Mouse (Mus musculus): ENCODE data around the gene Tgfbr2.
"Not testable (repeated sequence)": the region's sequence is repeated elsewhere in the genome, so short reads cannot be mapped to it uniquely, and the experiment has no call there.

The Tgfbr2 gene

DNA sequence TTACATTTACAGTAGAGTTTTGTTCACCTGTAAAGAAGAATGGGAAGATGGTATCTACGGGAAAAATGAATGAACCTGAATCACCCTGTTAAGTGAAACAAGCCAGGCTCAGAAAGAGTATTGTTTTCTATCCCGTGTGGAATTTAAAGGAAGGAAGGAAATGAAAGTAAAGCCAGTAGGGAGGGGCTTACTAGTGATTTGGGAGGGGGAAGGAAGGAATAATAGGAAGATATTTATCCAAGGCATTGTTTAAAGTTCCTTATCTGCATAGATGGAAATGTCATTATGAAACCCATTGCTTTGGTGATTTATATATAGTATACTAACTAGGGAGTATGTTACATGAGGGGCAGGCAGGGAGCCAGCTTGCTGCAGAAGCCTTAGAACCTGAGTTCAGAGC lies 66.4 kb downstream of the Tgfbr2 start:
- no peak for DNase-seq

DNA sequence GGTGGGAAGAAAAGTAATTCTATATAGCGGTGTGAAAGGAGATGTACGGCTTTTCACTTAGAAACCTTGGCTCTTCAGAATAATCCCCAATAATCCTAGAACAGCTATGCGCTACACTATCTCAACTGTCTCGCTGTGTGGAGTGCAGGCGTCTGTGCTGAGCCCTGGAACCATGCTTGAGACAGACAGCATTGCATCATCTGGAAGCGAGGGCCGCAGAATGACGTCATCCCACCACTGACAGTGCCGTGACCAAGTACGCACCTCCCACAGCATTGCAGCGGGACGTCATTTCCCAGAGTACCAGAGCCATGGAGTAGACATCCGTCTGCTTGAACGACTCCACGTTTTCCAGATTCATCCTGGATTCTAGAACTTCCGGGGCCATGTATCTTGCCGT lies 70.4 kb downstream of the Tgfbr2 start:
- no peak for DNase-seq

DNA sequence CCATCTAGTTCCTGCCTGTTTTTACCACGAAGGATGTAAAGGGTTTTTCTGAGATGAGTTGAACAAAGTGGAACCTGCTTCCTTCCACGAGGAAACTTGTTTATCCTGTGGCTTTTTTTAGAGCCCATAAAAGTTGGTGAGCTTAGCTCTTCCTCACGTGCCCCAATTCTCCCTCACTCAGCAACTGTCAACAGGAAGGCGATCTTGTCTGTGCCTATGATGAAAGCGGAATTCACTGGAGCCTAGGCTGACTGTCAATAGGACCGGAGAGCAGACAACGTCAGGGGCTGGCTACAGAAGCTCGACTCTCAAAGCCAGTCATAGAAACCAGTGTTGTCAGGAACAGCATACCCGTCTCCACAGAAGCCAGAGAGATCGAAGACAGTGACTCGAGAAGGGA lies 73.3 kb downstream of the Tgfbr2 start:
- DNase-seq, result peak; percentile 57

DNA sequence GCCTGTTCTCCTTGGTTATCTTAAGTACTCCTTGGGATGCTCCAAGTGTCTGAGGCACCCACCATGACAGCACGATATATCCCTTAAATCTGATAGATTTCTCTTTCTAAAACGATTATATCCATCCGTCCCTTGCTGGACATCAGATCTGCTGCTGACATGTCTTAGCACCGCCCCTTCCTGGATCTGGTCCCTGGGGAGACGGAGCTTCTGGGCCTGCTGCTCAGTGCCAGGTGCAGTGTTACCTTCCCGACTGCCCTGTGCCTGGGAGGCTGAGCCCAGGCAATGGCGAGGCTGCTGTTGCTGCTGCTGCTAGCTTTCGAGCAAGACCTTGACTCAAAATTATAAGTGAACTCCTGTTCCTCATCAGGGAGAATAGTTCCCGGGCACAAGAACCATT lies 75.1 kb downstream of the Tgfbr2 start:
- no peak for DNase-seq

DNA sequence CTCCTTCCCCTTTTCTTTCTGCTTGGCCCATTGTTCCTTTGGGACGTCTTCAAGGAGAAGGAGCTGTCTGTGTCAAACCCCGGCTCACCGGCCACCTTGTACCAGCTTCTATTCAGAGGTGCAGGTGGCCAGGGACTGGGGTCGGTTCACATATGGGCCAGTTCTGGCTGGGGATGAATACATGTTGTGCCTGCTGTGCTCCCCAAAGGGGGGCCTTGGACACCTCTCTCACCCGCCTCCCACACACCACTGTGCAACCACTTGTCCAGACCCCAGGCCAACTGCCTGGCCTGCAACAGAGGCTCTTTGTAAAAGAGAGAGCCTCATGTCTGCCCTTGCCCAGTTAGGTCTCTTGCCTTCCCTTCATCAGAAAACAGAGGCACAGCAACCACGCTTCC lies 75.6 kb downstream of the Tgfbr2 start:
- no peak for DNase-seq

DNA sequence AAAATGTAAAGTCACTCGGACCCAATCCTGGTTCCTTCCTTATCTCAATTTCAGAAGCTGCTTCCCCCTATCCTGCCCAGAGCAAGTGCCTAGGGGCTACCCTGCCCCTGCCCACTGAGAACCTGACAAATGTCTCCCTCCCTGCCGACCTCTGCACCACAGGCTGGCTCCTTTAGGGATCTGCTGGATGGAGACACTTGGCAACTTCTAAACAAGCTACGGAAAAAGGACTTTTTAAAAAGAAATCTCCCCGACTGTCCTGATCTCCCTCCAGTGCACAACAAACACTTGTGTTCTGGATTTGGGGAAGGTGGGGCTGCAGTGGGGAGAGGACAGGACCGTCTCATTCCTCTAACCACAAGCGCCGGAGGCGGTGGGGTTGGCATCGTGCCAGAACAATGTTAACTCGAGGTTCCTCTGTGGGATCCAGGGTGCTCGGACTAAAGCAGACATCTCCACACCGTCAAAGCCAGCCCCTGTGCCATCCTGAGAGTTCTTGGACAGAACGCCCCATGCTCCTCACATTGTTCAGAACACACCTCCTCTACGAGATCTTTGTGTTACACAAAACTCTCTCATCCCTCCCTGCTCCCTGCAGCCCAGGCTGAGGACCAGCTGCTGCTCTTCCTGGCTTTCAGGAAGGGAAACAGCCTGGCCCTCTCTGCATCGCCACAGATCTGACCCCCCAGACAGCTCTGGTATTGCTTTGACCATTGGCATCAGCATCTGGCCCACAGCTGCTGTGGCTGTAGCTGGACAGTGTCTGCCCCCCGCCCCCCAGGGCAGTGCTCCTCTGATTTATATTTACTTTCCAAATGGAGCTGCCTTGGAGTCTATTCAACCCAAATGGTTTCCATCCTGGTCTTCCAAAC lies 76.2 kb downstream of the Tgfbr2 start:
- peak; percentile 74 for DNase-seq

DNA sequence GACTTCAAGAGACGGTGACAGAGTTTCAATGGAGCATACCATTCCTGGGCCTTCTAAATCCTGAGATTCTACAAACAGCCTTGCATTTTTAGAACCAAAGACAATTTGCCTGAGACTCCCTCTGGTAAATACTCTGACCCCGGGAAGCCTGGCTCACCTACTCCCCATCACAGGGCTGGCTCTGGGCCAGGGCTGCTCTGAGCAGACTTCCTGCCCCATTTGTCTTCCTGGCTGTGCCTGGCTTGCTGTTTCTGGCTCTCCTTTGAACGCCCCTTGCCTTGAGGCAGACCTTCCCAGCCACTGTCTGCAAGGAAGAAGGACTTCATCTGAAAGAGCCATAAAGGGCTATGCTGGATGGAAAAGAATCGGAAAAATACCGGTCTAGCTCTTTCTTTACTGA lies 83.2 kb downstream of the Tgfbr2 start:
- no peak for DNase-seq

DNA sequence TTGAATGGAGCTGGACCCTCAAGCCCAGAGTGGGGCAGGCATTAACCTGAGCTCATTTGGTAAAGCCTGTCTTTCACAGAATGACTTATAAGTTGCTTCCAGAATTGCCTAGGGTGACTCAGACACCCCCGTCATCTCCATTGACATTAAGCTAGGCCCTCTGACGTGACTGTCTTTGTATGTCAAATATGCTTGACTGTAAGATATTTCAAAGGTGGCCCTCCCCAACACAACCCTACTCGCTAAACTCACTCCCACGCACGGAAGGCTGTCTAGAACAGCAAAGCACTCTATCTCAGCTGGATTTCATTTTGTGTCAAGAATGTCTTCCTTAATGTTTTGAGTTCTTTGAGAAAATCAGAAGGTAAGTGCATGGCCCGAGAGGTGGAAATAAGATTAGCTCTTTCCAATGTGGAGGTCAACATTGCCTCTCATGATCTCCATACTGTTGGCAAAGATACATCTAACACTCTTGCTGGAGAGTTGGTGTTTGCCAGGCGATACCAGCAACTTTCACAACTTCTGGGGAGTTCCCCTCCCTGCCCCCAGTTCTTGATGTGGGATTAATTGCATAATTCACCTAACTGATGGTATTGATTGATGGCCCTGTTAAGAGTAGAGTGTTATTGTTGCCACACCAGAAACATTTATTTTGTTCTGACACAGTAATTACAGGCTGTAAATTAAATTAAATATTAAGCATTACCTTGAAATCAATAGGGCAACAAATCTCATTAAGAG lies 83.9 kb downstream of the Tgfbr2 start:
- no peak for DNase-seq

DNA sequence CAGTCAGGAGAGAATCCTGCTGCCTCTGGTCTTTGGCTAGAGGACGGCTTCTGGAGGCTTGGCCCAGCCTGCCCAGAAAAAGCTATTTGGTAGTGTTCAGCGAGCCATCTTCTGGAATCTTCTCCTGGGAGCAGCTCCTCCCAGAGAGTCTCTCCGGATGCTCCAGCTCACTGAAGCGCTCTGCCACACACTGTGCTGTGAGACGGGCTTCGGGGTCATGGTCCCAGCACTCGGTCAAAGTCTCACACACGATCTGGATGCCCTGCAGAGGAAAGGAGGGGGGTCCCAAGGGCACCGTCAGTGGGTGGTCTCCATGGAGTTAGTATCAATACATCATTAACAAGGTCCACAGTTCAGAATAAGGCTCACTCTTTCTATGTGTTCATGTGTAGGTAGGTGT lies 84.9 kb downstream of the Tgfbr2 start:
- no peak for DNase-seq

DNA sequence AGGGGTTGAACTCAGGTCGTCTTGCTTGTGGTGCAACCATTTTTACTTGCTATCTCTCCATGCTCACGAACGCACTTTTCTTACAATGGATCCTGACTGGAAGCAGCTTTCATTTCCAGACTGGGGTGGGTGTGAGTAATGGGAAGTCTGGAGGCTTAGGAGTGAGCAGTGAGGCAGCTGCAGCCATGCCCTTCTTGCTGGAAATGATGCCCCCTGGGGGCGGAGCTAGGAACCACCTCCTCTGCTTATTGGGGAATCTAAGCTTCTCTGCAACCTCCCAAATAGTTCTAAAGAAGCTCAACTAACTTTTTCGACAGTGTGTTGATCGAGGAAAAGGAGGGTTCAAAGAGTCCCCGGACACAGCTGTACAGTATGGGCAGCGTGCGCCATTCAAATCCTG lies 86.2 kb downstream of the Tgfbr2 start:
- DNase-seq, result no peak

DNA sequence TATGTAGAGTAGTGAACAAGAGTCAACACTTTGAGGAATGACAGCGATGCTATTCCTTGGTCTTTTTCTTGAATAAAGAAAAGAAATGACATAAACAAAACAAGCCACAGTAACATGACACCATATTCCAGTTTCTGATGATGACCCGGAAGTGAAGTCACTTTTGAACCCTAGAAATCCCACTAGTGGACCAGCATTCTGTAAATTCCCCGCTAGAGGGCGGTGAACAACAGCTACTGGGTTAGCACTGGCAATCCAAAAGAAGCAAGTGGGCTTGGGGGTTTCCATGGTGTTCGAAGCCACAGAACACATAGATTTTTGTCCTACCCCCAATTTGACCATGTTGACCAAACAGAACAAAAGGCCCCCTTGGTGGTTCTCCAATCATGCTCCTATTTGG lies 87.3 kb downstream of the Tgfbr2 start:
- peak; percentile 43 for DNase-seq

DNA sequence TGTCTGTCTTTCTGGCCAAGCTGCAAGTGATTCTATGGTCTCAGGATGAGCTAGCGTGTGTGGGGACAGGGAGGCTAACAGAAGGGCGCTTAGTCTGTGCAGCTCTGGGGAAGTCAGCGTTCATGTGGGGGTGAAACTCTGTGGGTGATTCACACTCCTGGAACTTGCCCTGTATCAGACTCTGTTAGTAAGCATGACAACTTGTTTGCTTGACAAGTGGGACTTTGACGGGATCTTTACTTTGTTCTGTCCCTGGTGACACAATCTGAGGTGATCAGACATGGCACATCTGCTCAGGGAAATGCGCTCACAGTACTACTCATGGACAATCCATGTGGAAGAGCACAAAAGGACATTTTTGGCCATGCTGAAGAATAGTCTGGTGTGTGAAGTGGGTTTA lies 87.9 kb downstream of the Tgfbr2 start:
- no peak for DNase-seq

DNA sequence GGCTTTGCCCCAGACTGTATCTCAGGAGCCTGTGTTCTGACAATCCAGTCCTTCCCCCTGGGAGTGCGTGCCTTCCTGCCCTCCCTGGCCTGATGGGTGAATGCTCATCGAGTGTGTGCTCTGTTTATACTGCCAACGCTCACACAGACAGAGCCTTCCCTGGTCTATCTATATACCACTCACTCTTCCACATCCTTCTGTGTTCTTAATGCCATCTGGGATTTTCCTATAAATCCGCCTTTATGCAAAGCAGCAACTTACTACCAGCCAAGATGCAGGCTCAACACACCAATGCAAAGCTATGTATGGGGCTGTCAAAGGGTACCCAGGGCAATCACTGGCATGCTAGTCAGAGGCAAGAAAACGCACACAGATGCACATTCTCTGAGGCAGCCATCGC lies 89.2 kb downstream of the Tgfbr2 start:
- DNase-seq, result no peak

DNA sequence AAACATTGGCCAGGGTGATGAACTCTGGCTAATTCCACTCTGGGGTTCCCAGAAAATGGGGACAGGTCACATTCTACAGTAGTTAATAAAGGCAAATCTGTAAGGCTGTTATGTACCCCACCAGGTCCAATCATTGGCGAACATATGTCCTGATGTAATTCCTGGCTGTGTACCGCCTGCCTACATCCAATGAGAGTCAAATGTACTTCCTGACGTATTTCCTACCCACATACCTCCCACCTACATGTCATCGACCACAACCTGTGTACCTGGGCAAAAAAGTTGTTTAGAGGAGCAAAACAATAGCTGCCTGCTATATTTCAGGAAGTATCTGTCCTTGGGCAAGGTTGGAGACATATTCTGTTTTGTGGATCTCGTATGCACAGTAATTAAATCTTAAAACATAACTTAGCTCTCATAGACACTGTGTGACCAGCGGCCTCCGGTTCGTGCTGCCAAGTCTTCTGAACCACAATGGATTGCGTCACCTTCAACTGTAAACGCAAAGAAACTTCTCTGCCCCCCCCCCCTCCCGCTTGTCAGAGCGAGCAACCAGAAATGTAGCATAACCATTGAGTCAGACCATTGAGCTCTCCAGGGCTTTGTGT lies 90.7 kb downstream of the Tgfbr2 start:
- DNase-seq, result no peak

DNA sequence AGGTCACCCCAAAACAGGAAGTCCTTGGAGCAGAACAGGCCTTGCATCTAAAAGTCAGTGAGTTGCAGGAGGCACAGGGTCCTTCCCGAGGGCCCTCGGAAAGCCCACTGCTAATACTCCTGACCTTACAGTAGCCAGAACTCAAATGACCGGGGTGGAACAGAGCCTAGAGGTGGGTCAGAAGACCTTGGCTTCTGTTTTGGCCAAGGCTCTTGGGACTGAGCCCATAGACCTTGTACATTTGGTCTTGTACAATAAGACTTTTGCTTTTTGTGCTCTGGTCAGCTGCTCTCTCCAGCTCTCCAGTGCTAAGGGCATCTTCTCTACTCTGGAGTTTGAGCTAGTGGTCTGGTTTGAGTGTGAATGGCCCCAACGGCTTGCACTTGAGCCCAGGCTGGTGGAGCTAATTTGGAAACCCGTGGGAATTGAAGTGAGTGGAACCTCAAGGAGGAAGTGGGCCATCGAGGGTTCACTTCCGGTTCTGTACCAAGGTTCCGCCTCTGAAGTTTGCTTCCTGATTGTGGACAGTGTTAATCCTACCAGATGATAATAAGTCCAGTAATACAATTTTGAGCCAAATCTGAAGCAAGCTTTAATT lies 91.3 kb downstream of the Tgfbr2 start:
- no peak for DNase-seq

DNA sequence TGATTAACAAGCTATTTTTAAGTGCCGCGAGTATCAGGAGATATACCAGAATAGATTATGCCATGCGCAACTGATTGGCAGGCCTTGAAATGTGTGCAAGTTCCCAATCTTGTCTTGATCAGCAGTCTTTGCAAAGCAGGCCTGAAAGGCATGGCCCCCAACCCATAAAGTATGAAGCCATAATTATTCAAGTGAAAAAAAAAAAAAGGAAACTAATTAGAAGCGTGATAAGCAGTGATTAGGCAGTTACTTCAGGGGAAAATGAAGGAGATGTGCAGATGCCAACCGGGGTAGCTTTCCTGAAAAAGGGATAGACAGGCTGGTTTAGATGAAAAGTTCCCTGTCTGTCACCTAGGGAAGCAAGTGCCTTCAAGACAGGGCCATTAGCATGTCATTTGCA lies 91.9 kb downstream of the Tgfbr2 start:
- DNase-seq, result no peak

DNA sequence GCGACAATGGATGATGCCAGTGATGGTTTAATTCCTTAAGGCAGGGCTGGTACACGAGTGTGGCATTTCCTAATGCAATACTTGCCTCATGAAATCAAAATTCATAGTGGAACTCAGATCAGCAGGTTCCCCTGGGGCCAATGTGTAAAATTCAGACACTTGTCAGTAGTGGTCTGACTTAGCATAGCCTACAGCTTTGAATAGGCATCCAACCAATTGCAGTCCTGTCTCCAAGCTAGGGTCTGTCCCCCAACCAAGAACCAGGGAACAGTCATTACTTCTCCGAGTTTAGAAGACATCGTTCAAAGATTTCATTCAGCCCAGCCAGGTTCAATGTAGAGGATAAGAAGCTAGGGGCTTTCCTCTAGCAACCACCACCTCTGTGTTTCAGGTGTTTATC lies 93.4 kb downstream of the Tgfbr2 start:
- no peak for DNase-seq

DNA sequence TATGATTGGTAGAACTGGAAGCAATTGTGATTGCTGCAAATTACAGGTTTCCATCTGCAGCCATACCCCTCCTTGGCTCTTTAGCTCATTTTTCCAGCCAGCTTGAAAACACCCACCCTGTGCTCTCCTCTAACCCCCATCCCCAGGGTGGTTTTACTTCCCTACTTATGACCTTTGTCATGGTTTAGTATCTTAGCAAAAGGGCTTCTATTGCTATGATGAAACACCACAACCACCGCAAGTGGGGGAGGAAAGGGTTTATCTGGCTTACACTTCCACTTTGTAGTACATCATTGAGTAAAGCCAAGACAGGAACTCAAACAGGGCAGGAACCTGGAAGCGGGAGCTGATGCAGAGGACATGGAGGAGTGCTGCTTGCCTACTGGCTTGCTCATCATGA lies 97.7 kb downstream of the Tgfbr2 start:
- no peak for DNase-seq

DNA sequence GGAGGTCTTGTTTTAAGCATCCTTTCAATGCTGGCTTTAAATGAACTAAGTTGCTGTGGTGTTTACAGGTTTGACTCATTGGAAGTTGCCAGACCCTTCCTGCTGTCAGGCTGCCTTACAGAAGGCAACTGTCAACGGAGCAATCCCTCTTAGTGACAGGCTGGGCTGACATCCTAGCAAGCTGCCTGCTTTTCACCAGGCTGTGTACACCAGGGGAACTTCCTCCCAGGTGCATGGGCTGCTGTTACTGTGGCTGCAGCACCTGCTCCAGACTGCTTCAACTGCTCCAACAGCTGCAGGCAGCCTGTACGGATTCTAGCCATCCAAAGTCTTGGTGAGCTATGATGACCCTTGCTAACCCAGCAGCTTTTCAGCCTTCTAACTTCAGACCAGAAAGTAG lies 98.2 kb downstream of the Tgfbr2 start:
- DNase-seq, result no peak

DNA sequence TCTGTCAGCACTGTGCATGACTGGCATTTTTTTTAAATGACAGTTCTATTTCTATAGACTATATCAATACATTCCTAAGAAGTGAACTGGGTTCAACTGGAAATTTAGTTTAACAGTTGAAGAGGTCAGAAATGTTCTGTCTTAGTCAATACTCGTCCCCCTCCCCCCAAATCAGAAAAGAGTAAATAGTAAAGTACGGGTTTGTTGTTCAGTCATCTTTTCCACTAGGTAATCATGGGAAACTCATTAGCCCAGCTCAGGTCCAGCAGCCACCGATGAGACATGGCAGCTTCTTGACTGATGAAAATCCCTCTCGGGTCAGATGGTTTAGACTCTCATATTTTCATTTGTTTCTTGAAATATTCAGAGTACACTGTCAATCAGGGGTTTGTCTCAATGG lies 99.0 kb downstream of the Tgfbr2 start:
- DNase-seq, result no peak

DNA sequence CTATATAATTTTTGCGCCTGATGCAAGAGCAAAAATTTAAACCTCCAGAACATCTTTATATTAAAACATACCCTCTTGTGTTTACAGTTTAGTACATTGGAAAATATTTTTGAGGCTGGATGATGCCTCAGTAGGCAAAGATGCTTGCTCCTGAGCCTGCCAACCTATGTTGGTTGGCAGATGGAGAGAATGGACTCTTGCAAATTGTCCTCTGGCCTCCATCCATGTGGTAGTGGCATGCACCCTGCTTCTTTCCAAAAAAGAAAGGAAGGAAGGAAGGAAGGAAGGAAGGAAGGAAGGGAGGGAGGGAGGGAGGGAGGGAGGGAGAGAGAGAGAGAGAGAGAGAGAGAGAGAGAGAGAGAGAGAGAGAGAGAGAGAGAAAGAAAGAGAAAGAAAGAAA lies 103.6 kb downstream of the Tgfbr2 start:
- not testable (repeated sequence) for DNase-seq

DNA sequence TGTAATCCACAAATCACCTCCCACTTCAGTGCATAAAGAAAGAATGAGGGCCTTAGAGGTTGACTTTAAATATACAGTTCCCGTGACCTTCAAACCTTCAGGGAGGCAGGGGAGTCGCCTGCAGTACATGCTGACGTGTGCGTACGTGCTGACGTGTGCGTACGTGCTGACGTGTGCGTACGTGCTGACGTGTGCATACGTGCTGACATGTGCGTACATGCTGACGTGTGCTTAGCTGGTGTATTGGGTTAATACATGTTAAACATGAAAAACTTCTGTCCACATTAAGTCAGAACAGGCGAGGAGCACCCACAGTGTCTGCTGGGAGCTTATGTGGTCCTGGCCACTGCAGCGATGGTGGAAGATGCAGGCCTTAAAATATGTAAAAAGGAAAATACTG lies 110.4 kb downstream of the Tgfbr2 start:
- no peak for DNase-seq

DNA sequence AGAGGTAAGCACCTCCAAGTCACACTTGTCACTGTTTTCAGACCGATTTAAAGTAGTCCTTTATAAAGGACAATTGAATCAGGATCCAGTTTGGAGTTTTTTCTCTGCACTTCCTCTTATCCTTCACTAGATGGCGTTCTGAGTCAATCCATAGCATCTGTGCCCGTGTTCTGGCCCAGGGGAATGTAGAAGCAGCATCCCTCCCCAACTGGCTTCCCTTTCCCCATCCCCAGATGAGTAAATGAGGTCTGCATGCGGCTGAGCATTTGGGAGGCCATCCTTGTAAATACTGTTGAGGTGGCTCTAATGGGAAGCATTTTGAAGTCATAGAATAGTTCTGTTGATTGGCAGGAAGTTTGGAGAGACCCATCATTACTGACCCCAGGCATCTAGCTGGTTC lies 114.5 kb downstream of the Tgfbr2 start:
- DNase-seq, result no peak

DNA sequence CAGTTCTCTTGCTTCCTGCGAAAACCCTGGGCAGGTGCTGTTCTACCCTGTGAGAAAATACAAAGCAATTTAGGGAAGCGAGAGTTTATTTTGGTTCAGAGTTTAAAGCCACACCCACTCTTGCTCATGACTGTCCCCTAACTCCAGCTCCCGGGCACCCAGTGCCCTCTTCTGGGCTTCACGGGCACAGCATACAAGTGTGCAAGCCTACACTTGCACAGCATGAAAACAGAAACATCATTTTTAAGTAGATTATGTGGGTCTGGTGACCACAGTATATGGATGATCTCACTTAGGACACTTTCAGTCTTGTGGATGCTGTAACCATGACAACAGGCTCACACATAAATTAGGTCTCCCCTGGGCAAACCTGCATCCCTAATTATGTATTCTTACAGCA lies 116.0 kb downstream of the Tgfbr2 start:
- DNase-seq, result peak; percentile 9

All from layer of hippocampus, adult 9-11 months (tissue).